Mouse (Mus musculus) left cerebral cortex, postnatal 25 days (tissue): Measurements from ENCODE around the gene Coq3. TPM values are rescaled to one million over a fixed set of nuclear protein-coding genes. Genes with fewer than 3 reads are reported as not detected.

Experiments
- DNase-seq, 2 experiments: peaks; one replicate each; pipeline ENCODE4 v3.0.0; 2022; ENCODE audit warnings: low spot score in 2 of 2, mixed read lengths in 1 of 2
- intact Hi-C: fragments of 180-260 bp; cut with DNase I; formaldehyde crosslinking; loops from one replicate; pipeline ENCODE4 v1.15.1; 2025
- total RNA-seq, 2 experiments: library from RNA; stranded (reverse); gene quantifications; 2 replicates each; pipeline ENCODE4 v1.2.3; 2021

Coq3 gene
- 10 to 100 TPM; 10.4 to 13.3 TPM for total RNA-seq

DNA sequence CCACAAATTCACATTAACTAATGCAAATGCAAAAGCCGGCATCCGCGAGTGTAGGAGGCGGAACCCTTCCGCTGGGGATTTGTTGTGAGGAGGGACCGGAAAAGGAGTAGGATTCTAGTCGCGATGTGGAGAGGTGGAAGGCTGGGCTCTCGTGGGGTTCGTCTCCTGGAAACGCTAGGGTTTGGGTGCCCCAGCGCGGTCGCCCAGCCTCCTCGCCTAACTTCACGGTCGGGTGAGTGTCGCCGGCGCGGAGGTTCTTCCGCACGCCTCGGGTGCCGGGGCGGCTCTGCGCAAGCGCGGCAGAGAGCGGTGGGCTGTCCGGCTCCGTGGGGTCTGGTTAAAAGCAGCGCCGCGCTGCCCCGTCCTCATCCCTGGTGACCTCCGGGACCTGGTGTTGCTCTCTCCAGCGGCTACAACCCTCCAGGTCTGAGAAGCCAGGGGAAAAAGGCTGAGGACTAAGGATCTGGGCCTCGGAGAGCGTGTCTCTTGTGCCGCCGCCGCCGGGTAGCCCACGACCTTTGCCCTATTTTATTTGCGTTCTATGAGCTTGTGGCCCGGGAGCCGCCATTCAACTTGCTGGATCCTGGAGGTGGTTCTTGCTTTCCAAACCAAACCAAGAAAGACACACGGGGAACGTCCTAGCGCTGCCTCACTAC, at the start of gene Coq3:
Gene Coq3 (plus strand): TSS at position 109 of the 656 bp plus-strand sequence.
- intact Hi-C loops: loop anchor here (2.0 to 5.0 kb wide), 3 partner anchors 51 to 113 kb away; partner anchors contain the start of gene Faxc
- DNase-seq: peak; percentile 87 to 91

DNA sequence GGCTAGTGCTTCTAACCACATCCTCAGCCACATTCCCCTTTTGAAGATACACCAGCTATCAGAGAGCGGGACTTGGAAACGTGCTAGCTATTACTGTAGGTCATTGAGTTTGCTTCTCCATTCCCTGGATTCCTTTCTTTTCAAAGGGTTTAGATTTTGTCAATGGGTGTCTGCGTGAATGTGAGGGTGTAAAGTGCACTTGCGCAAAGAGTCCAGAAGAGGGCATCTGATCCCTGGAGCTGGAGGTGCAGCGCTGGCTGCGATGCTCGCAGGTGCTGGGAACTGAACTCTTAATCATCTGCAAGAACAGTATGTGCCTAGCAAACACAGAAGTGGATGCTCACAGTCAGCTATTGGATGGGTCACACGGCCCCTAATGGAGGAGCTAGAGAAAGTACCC, 46.6 kb upstream of the Coq3 start:
- intact Hi-C loops: no loop called here
- DNase-seq: no peak

DNA sequence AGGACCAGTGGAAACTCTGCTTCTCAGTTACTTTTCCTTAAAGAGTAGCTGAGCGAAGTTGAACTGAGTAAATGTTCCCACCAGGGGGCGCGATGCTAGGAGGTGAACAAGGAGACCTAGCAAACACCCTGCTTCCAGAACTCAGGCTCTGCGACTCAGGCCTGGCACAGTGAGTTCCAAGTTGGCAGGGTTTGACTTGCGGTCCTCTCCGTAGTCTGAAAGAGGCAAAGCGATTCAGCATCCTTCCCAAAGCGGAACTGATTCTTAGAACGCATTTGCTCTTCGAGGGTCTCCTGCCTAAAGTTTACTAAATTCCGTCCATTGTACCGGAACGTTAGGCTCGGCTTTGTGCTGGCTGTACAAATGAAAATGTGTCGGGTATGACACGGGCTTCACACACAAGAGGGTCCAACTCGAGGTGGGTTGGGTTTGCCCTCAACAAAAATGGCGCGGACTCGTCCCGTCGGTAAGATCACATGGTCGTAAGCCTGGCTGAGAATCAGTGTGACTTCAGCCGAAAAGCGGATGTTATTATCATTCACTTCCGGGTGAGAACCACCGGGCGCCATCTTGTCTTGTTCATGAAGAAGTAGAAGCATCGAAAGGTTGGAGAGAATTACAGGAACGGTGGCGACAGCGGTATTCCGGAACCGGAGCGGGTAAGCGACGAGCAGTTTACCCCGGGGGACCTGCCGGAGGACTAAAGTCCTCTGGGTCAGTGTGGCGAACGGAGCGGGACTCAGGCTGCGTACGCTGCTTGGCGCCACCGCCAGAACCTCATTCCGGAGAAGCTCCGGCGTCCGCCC, 31.8 kb upstream of the Coq3 start, which contains the start of gene Pnisr:
Gene Pnisr (plus strand): TSS at position 103 of the 806 bp plus-strand sequence.
- intact Hi-C loops: loop anchor here (2.0 to 5.0 kb wide), 3 partner anchors 83 to 143 kb away; partner anchors contain the start of gene Faxc
- DNase-seq: peak; percentile 96 to 98

DNA sequence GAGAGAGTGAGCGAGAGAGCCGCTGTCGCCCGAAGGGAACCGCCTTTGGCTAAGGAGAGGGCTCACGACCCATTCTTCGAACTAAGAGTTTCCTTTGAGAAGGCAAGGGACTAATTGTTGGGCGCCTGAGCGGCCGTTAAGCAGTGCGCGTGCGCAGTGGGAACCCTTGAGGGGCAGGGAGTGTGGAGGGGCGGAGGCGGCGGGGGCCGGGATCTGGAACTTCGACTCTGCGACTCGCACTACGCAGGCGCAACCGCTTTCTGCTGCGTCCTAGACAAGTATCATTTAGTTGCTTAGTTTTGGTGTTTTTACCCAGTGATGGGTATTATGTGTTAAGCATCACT, 31.2 kb upstream of the Coq3 start:
- intact Hi-C loops: loop anchor here (2.0 to 5.0 kb wide), 2 partner anchors 83 to 104 kb away; partner anchors contain the start of gene Faxc
- peak; percentile 86 to 91 for DNase-seq

DNA sequence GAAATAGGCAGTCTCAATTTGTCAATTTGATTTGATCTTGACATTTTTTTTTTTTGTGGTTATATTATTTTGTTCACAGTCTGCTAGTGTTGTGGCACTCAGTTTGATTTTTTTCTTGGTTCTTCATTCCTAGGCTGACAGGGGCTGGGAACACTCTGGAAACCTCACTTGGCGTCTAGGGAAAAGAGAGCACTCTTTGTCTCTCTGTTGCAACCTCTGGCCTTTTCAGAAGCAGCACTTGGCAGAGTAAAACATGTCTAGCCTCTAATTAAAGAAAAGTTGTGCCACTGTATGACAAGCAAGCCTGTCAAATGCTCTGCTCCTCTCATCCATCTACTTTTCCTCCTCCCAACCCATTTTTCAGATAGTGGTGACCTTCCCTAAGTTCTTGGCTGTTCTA, 22.0 kb upstream of the Coq3 start:
- intact Hi-C loops: no loop called here
- peak in 1 of 2 experiments; percentile 16 for DNase-seq

DNA sequence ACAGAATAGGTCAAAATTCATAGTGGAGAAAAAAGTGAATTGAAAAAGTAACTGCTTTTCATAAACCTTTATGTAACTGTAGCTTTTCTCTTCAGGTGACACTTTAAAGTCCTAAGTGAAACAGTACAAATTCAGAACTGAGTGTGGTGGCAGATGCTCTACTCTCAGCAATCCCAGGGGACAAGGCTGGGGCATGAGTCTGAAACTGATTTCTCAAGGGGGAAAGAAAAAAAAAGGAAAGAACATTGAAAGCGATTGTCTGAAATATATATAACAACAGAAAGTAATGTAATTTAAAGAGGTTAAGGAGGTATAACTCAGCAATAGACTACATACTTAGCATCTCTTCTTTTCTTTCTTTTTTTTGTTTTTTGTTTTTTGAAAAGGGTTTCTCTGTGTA, 14.2 kb upstream of the Coq3 start:
- no peak for DNase-seq
- intact Hi-C loops: no loop called here

DNA sequence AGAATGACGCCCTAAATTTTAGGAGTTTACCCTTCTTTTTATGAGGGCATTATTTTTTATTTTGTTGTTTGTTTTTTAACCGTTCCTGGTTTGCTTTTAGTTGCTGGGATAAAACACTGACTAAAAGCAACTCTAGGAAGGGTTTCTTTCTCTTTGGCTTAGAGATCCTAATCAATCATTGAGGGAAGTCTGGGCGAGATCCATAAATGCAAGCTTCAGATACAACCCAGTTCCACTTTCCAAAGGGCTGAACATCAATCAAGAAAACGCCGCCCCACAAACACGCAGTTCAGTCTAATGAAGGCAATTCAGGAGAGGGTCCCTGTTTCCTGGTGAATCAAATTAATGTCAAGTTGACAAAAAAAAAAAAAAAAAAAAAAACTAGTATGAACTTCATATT, 697 bp upstream of the Coq3 start:
- no peak for DNase-seq
- intact Hi-C loops: loop anchor here (2.0 to 5.0 kb wide), 3 partner anchors 52 to 114 kb away; partner anchors contain the start of gene Faxc

DNA sequence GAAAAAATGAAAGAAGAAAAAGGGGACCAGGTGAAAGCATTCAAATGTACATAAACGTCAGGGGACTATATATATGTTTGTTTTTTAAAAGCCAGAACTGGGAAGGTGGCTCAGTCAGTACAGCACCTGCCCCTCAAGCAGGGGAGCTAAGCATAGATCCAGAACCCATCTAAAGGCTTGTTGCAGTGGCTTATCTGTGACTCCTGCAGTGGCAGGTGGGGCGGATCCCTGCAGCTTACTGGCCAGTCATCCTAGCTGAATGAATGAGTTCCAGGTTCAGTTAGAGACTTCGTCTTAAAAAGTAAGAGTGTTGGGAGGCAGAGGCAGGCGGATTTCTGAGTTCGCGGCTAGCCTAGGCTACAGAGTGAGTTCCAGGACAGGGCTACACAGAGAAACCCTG, 3.3 kb downstream of the Coq3 start:
- intact Hi-C loops: no loop called here
- DNase-seq: no peak

DNA sequence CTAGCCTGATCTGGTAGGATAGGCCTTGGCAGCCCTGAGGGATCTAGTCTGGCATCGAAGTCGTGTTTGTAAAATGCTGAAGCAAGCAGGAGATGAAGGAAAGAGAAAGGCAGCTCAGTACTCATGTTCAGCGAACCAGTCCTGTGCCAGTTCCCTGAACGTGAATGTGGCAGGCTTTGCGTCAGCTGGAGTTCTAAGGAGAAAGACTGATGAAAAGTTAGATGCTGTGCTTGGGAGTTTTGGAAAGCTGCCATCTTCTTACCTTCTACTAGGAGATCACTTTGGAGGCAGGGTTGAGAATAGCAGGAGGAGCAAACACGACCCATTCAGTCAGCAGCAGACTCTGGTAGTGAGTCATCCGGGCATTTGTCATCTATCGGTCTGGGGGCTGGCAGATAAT, 6.4 kb downstream of the Coq3 start:
- peak in 1 of 2 experiments; percentile 28 for DNase-seq
- intact Hi-C loops: no loop called here

DNA sequence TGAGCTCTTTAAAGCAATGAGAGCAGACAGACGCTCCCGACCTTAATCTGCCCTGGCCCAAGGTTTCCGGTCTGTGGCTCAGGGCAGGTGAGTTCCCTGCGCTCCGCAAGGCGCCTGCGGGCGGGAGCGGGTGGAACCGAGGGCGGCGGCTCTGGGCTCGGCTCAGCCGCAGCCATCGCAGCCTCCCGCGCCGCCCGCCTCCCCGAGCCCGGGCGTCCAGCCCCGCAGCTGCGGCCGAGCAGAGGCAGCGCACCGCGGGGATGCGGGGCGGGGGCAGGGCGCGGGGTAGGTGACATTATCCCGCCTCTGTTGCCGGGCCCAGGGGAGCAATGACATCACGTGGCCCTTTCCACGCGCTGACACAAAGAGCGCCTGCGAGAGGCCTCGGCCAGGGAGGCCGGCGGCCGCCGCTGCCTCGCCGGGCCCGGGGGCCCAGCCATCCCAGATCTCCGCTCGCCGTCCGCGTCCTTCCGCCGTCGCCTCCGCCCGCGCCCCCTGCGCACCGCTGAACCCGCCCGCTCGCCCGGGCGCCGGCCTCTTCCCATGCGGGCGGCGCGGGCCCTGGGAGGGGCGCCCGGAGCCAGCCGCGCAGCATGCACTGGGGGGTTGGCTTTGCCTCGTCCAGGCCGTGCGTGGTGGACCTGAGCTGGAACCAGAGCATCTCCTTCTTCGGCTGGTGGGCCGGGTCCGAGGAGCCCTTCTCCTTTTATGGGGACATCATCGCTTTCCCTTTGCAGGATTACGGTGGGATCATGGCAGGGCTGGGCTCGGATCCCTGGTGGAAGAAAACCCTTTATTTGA, 51.7 kb downstream of the Coq3 start, which contains the start of gene Faxc:
Gene Faxc (plus strand): TSS at position 359 of the 801 bp plus-strand sequence.
- intact Hi-C loops: loop anchor here (2.0 kb wide), 2 partner anchors 52 to 82 kb away; partner anchors contain the start of gene Coq3
- DNase-seq: peak; percentile 60 to 70

DNA sequence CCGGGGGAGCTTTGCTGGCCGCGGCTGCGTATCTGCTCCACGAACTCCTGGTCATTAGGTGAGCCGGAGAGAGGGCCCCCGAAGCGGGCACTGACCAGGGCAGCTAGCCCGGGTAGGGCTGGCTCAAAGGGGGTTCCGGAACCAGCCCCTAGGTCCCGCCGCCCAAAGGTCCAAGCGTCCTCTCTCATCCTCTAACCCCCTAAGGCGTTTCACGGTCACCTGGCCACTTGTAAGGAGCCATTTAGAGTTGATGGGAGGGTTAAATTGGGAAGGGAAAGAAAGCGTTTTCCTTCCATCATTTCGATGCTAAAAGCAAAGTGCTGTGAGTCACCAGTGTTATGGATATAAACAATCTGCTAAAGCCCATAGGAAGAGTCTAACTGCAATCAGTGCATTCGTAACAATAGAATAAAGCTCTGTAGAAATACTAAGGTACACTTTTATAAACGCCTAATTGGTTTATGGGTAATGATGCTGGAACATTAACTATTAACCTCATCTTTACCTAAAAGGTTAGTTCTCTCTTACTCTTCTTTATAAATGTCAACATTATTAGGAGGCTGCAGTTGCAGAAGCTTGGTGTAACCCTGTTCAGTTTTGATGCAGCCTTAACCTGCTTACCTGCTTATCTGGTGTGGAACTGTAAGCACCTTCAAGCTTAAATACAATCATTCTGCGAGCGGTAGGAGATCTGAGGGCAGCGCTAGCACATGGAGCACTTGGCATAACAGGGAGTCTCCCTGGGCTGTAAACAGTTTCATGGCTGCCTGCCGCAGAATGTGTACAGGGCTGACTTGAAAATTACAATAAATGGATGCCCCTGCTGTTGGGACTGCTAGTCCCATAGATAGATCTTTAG, 52.5 kb downstream of the Coq3 start:
- peak; percentile 19 to 29 for DNase-seq
- intact Hi-C loops: loop anchor here (2.0 kb wide), 2 partner anchors 53 to 83 kb away; partner anchors contain the start of gene Coq3

DNA sequence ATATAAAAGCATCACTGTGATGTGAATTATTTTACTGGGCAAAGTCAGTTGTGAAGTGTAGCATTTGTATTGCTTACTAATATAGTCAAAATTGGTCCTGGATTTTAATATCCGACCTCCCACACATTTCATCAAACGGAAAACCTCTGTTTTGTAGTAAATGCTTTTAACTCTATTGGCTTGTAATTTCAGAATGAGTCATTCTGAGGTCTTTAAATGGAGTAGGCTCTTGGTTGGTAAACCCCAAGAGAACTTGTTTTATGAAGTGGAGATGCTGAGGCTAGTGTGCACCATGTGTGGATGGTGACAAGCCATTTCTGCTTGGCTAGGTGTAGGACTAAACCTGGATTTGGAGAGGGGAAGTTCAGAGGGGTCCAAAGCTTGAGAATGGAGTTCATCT, 55.9 kb downstream of the Coq3 start:
- DNase-seq: no peak
- intact Hi-C loops: no loop called here

DNA sequence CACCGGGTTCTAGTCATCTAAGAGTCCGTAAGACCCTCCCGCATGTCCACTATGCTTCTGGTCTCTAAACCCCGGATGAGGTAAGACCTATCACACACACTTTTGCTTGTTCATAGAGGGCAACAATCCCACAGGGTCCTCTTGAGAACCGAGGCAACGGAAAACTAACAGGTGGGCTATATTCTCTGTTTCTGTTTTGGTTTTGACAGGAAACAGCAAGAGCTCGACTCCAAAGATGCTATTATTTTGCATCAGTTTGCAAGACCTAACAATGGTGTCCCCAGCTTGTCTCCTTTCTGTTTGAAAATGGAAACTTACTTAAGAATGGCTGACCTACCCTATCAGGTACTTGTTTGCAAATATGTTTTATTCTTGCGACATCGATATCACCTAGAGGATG, 57.0 kb downstream of the Coq3 start:
- no peak for DNase-seq
- intact Hi-C loops: no loop called here

DNA sequence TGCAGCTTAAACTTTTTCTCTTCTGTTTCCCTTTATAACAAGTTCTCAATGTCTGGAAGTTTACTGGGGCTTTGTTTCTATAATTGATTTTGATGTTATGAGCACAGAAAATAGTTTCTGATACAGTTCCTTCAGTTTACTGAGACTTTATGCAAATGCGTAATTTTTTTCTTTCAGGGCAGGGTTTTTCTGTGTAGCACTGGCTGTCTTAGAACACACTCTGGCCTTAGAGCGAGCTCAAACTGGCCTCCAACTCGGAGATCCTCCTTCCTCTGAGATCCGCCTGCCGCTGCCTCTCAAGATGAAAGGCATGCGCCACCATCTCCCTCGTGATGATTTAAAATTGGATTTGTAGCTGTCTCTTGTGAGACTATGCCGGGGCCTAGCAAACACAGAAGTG, 58.4 kb downstream of the Coq3 start:
- intact Hi-C loops: no loop called here
- DNase-seq: no peak

DNA sequence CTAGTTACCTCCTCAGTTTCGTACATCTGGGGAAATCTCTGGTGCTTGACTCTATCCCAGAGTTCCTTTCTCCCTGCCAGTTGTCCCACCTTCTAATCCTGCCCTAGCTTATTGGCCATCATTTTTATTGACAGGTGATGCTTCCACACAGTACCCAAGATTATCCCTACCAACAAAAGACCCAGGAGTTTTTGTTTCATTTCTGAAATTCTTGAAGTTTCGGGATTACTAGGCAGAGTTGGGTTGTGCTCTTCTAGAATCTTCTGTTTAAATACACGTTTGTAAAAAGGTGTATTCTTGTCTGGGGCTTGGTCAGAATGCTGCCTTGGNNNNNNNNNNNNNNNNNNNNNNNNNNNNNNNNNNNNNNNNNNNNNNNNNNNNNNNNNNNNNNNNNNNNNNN, 65.2 kb downstream of the Coq3 start:
- intact Hi-C loops: no loop called here
- DNase-seq: no peak

DNA sequence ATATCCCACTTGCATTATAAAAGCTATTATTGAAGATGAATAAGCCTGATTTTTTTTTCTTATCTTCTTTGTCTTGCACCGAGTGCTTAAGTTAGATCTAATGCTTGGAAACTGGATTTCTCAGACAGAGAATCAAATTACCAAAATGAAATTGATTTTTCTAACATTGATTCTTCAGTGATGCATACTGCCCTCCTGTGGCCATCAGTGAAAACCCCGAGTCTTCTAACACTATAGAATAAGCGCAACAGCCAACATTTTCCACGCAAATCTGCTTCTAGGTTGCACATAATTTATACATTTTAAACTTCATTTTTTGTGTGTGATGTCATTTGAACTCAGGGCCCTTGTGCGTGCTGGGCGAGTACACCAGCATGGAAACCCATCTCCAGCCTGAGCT, 72.0 kb downstream of the Coq3 start:
- intact Hi-C loops: loop anchor here (5.0 kb wide), 3 partner anchors 41 to 104 kb away; partner anchors contain the start of genes Coq3 and Pnisr
- DNase-seq: peak; percentile 52 to 65

DNA sequence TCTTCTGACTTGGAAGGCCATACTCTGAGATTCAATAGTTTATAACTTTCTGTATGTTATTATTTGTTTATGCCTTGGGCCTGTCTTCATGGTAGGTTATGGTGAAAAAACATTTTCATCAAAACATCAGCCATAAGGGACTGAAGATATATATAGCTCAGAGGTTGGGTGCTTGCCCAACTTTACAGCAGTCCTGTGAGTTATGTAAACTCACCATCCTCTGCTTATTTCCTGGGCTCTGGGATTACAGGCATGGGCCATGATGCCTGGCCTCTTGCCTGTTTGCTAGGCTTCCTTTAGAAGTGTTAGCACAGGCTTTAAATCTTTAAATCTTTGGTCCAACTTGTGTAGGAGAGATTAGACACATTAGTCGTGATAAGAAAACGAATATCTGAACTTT, 72.8 kb downstream of the Coq3 start:
- peak in 1 of 2 experiments; percentile 61 for DNase-seq
- intact Hi-C loops: loop anchor here (5.0 kb wide), 3 partner anchors 40 to 105 kb away; partner anchors contain the start of genes Coq3 and Pnisr

DNA sequence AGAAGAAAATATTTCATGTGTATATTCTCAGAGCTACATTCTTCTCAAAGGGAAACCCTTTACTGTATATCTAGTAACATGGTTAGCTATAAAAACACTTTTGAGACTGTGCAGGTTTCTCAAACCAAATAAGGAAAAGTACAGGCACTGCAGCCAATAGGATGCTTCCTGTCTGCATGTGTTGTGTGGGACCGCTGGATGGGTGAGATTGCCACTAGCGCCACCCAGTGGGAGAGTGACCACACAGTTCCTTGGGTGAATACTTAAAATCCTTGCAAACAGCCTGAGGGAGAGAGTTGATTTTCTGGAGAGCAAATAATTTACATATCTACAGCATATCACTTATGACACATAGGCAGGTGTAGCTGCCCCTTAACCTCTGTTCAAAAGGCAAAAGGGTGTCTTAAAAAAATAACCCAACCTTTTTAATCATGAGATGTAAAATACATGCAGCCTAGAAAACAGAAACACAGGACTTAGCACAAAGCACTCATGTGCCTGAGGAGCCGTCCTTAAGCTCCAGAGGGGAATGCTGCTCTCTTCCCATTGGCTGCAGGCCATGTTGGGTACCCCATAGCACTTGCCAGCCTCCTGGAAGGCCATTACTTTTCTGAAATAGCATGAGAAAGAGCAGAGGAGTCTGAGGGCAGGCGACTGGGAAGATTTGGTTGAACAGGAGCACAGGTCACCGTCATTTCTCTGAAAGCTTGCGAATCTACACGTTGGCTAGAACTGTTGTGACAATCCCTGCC, 78.3 kb downstream of the Coq3 start:
- DNase-seq: peak in 1 of 2 experiments; percentile 49
- intact Hi-C loops: no loop called here
